Mouse (Mus musculus): ENCODE results near the gene Tmem179b. TPM values are rescaled to one million over a fixed set of nuclear protein-coding genes. Genes with fewer than 3 reads are reported as not detected.

Tmem179b gene
- polyA plus RNA-seq, 1 experiment from 2014 or later, result 25.9 TPM

DNA sequence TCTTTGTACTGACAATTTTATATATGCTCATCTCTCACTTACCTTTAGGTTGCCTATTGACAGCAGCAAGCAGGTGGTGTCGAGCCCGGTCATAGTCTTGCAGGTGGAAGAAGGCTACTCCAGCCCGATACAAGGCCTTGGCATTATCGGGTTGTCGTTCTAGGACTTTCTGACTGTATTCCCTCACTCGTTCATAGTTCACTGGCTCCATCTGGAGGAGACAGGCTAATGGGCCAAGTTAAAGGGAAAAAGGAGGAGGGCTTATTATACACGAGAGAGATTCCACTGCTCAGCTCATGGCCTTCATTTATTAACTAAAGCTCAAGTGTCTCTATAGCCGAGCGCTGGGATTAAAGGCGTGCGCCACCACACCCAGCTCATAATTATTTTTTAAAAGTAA, 41.5 kb upstream of the Tmem179b start:
- Histone ChIP-seq H3K36me3 (ENCODE audit: control insufficient read depth, insufficient read depth, low read length) (peaks cover 29% of the 10 kb centered on the region), H3K4me2 (ENCODE audit: low read depth, low read length) (0 out of 2 replicates have a peak overlapping the region, but pooled peaks have one; percentile 11), H3K27me3 (ENCODE audit: control insufficient read depth, insufficient read depth, low read length) (no peaks in the 10 kb centered on the region), H3K4me3 (ENCODE audit: low read depth, low read length) (no peak overlapping the region), H3K4me1 (ENCODE audit: control insufficient read depth, insufficient read depth, low read length) (peaks cover 29% of the 10 kb centered on the region), H3K9me3 (ENCODE audit: control insufficient read depth, low read length) (no peaks in the 10 kb centered on the region), H3K9ac (replicated peaks; ENCODE audit: low read depth, low read length) (no peak overlapping the region), H3K27ac (ENCODE audit: low read depth, low read length) (no peak overlapping the region)
- no peak for ATAC-seq (ENCODE audit: low read depth)
- 63% methylated on average over 11 of the region's 11 CpGs for WGBS

DNA sequence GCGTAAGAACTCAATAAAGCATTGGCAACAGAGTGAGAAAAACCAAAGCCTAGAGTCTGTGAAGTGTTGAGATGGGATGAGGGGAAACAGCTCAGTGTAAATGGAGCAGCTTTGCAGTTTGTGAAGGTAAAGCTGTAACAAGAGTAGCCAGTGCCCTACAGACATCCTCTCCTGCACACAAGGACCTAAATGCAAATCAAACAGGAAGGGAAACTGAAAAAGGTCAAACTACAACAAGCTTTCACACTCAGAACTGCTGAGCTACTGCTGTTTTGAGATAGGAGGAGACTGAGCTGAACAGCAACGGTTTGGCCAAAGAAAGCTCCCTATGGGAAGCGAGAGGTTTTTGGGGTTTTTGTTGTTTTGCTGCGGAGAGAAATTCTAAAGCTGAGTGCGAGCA, 32.5 kb upstream of the Tmem179b start:
- Histone ChIP-seq H3K4me3 (ENCODE audit: low read depth, low read length) (no peak overlapping the region), H3K9ac (replicated peaks; ENCODE audit: low read depth, low read length) (no peak overlapping the region), H3K27ac (ENCODE audit: low read depth, low read length) (no peak overlapping the region), H3K27me3 (ENCODE audit: control insufficient read depth, insufficient read depth, low read length) (no peaks in the 10 kb centered on the region), H3K9me3 (ENCODE audit: control insufficient read depth, low read length) (no peaks in the 10 kb centered on the region), H3K36me3 (ENCODE audit: control insufficient read depth, insufficient read depth, low read length) (peaks cover 24% of the 10 kb centered on the region; the same call in 1 of the 2 replicates), H3K4me1 (ENCODE audit: control insufficient read depth, insufficient read depth, low read length) (peaks cover 6% of the 10 kb centered on the region; the same call in 1 of the 2 replicates), H3K4me2 (ENCODE audit: low read depth, low read length) (no peak overlapping the region)
- no peak for ATAC-seq (ENCODE audit: low read depth)
- 98% methylated on average over 5 of the region's 5 CpGs for WGBS

DNA sequence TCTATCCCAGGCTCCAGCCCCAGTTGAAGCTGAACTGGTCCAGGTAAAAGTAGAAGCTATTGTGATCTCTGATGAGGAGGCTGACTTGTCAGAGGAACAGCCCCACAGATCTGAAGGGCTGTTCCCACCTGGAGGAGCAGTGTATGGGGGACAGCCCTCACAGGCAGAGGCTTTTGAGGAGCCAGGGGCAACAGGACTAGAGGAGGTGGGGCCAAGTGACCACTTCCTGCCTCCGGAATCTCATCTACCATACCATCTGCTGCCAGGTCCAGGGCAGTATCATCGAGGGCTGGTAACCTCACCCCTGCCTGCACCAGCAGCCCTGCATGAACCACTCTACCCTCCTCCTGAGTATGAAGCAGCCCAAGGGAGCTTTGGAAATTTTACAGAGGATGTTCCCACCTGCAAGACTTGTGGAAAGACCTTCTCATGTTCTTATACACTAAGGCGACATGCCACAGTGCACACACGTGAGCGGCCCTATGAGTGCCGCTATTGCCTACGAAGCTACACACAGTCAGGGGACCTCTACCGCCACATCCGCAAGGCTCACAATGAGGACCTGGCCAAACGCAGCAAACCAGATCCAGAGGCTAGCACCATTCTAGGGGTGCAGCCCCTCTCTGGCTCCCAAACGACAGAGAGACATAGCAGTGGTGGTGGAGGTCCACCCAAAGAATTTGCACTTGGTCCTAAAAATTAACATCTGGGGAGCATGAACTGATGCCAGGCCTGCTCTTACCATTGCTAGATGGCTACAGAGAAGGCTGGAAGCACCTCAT, 29.8 kb upstream of the Tmem179b start:
- WGBS, result 93% methylated on average over 11 of the region's 11 CpGs
- no peak for ATAC-seq (ENCODE audit: low read depth)
- no peaks in the 10 kb centered on the region for H3K27me3 ChIP-seq (ENCODE audit: control insufficient read depth, insufficient read depth, low read length)

DNA sequence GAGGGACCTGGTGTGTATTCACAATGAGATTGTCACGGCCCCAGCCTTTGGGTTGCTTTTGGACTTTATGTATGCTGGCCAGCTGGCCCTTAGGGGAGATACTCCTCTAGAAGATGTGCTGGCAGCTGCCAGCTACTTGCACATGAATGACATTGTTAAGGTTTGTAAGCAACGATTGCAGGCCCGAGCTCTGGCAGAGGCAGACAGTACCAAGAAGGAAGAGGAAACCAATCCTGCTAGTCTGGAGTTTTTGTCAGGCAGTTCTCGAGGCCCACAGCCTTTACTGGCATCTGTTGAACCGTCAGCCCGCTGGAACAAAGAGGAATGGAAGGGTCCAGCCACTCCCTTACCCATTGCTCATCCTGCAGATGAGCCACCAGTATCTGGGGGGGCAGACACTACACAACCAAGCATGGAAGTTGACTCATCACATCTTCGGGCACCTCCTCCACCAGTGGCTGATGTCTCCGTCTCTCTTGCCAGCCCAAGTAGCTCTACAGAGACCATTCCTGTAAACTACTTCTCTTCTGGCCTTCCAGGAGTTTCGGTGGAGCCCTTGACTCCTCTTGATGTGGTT, 29.0 kb upstream of the Tmem179b start:
- Histone ChIP-seq H3K4me1 (ENCODE audit: control insufficient read depth, insufficient read depth, low read length) (peaks cover 6% of the 10 kb centered on the region; the same call in 1 of the 2 replicates), H3K9ac (replicated peaks; ENCODE audit: low read depth, low read length) (no peak overlapping the region), H3K4me3 (ENCODE audit: low read depth, low read length) (no peak overlapping the region), H3K27ac (ENCODE audit: low read depth, low read length) (peak overlapping the region; percentile 77), H3K27me3 (ENCODE audit: control insufficient read depth, insufficient read depth, low read length) (no peaks in the 10 kb centered on the region), H3K4me2 (ENCODE audit: low read depth, low read length) (peak overlapping the region; percentile 86), H3K9me3 (ENCODE audit: control insufficient read depth, low read length) (no peaks in the 10 kb centered on the region), H3K36me3 (ENCODE audit: control insufficient read depth, insufficient read depth, low read length) (peaks cover 11% of the 10 kb centered on the region; the same call in 1 of the 2 replicates)
- no peak for ATAC-seq (ENCODE audit: low read depth)
- WGBS, result 89% methylated on average over 9 of the region's 9 CpGs

More for the DNA sequence above, 29.8 kb upstream of the Tmem179b start:
- Histone ChIP-seq H3K4me2 (ENCODE audit: low read depth, low read length) (no peak overlapping the region), H3K36me3 (ENCODE audit: control insufficient read depth, insufficient read depth, low read length) (peaks cover 11% of the 10 kb centered on the region; the same call in 1 of the 2 replicates), H3K9ac (replicated peaks; ENCODE audit: low read depth, low read length) (no peak overlapping the region), H3K4me3 (ENCODE audit: low read depth, low read length) (no peak overlapping the region), H3K9me3 (ENCODE audit: control insufficient read depth, low read length) (no peaks in the 10 kb centered on the region), H3K4me1 (ENCODE audit: control insufficient read depth, insufficient read depth, low read length) (peaks cover 6% of the 10 kb centered on the region; the same call in 1 of the 2 replicates), H3K27ac (ENCODE audit: low read depth, low read length) (no peak overlapping the region)

DNA sequence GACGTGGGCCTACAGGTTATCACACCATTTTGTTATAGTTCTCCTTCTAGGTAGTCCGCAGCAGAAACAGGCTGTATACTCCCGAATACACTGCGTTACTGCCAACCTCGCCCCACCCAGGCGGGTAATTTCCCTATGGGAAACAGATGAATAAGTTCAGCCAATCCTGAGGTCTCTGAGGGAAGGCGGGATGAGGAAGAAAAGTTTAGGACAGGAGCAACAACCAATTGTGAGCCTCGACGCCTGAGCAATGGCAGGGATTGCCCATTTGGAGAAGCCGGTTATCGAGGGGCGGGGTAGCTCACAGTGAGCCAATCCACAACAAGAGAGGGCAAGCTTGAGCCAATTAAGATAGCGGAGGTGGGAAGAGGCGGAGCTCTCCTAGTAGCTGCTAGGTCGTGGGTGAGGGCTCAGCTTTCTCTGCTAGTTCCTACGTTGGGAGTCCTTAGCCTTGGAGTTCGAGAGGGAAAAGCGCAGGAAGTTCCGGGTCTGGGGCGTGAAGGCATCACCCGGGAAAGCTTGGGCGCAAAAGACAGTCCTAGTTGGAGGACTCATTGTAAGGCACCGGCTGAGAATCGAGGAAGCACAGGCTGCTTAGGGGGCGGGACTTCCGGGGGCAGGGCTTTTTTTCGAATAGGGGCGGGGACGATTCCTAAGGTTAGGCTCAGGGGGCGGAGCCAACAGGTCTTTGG, 28.0 kb upstream of the Tmem179b start, which contains the start of gene Zbtb3:
Gene Zbtb3, plus strand, starts transcription at position 426 of the 692 bp plus-strand sequence.
- Histone ChIP-seq H3K9me3 (ENCODE audit: control insufficient read depth, low read length) (no peaks in the 10 kb centered on the region), H3K4me3 (ENCODE audit: low read depth, low read length) (peak within 1 kb of the TSS; percentile 58), H3K9ac (replicated peaks; ENCODE audit: low read depth, low read length) (peak within 1 kb of the TSS; percentile 67), H3K4me1 (ENCODE audit: control insufficient read depth, insufficient read depth, low read length) (peaks cover 12% of the 10 kb centered on the region; the same call in 1 of the 2 replicates), H3K27ac (ENCODE audit: low read depth, low read length) (peak within 1 kb of the TSS; percentile 77), H3K4me2 (ENCODE audit: low read depth, low read length) (peak within 1 kb of the TSS; percentile 86), H3K27me3 (ENCODE audit: control insufficient read depth, insufficient read depth, low read length) (no peaks in the 10 kb centered on the region), H3K36me3 (ENCODE audit: control insufficient read depth, insufficient read depth, low read length) (peaks cover 10% of the 10 kb centered on the region; the same call in 1 of the 2 replicates)
- ATAC-seq (ENCODE audit: low read depth), result peak; percentile 97
- WGBS, result under 1% methylated on average over 30 of the region's 30 CpGs

DNA sequence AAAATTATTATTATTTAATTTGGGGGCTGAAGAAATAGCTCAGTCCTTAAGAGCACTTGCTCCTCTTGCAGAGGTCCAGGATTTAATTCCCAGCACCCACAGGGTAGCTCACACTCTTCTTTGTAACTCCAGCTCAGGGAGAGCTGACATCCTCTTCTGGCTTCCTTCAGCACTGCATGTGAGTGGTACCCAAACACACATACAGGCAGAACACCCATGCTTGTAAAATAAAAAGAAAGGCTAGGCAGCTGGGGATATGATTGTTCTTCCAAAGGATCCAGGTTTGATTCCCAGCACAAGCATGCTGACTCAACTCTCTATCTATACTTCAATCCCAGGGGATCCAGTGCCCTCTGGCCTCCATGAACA, 24.7 kb upstream of the Tmem179b start:
- H3K4me1 ChIP-seq (ENCODE audit: control insufficient read depth, insufficient read depth, low read length), result peaks cover 15% of the 10 kb centered on the region; the same call in 1 of the 2 replicates
- no peak overlapping the region; the same call in 1 of the 2 replicates for H3K9ac ChIP-seq (replicated peaks; ENCODE audit: low read depth, low read length)
- ATAC-seq (ENCODE audit: low read depth), result no peak
- no peak overlapping the region for H3K27ac ChIP-seq (ENCODE audit: low read depth, low read length)
- no peak overlapping the region for H3K4me3 ChIP-seq (ENCODE audit: low read depth, low read length)
- no peaks in the 10 kb centered on the region for H3K27me3 ChIP-seq (ENCODE audit: control insufficient read depth, insufficient read depth, low read length)
- peak overlapping the region; percentile 95; the same call in 1 of the 2 replicates for H3K4me2 ChIP-seq (ENCODE audit: low read depth, low read length)
- peaks cover 7% of the 10 kb centered on the region for H3K36me3 ChIP-seq (ENCODE audit: control insufficient read depth, insufficient read depth, low read length)
- H3K9me3 ChIP-seq (ENCODE audit: control insufficient read depth, low read length), result no peaks in the 10 kb centered on the region

DNA sequence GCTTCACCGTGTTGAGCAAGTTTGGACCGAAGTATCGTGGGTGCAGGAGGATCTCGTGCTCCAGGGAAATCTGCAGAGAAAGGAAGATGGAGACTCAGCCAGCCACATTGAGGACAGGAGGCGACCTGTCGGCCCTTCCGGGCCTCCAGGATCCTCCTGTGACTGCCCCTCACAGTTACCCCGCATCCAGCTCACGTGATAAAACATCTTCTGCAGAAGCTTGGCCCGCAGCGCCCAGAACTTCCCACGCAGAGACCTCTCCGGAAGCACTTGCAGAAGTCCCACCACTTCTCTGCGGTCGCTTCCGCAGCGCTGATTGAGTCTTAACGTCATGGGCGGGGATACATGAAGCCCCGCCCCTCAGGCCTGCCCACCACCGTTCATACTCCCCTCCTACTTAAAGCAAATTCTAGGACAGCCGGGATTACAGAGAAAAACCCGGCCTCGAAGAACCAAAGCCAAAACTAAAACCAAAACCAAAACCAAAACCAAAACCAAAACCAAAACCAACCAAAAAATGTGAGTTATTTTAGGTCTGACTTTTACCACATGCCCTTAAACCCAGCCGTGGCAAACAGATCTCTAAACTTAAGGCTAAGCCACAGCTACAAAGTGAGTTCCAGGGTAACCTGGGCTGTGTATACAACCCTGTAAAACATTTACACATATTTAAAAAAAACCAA, 24.1 kb upstream of the Tmem179b start, which contains the start of gene Polr2g:
Gene Polr2g, minus strand, starts transcription at position 314 of the 683 bp plus-strand sequence.
- 1% methylated on average over 25 of the region's 25 CpGs for WGBS
- ATAC-seq (ENCODE audit: low read depth), result peak; percentile 71

DNA sequence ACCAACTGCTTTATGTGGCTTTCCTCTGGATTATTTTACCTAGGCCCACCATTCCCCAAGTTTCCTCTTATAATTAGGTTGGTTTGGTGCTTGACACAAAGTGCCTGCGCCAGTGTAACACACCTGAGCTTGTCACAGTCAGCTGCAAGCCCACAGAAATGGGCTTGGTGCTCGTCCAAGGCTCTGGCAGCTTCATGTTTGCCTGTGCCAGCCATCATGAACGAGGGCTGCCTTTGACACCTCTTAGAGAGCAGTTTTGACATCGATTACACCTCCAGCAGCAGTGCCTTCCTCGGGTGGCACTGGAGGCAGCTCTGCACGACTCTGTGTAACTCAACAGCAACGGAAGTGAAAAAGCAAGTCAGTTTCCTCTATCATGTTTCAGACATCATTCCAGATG, 15.9 kb upstream of the Tmem179b start:
- Histone ChIP-seq H3K36me3 (ENCODE audit: control insufficient read depth, insufficient read depth, low read length) (peaks cover 16% of the 10 kb centered on the region), H3K4me1 (ENCODE audit: control insufficient read depth, insufficient read depth, low read length) (peaks cover 10% of the 10 kb centered on the region; the same call in 1 of the 2 replicates), H3K9me3 (ENCODE audit: control insufficient read depth, low read length) (no peaks in the 10 kb centered on the region), H3K4me2 (ENCODE audit: low read depth, low read length) (no peak overlapping the region), H3K27ac (ENCODE audit: low read depth, low read length) (no peak overlapping the region), H3K4me3 (ENCODE audit: low read depth, low read length) (no peak overlapping the region), H3K9ac (replicated peaks; ENCODE audit: low read depth, low read length) (no peak overlapping the region), H3K27me3 (ENCODE audit: control insufficient read depth, insufficient read depth, low read length) (no peaks in the 10 kb centered on the region)
- WGBS, result 86% methylated on average over 7 of the region's 7 CpGs
- no peak for ATAC-seq (ENCODE audit: low read depth)

More for the DNA sequence above, 24.1 kb upstream of the Tmem179b start, which contains the start of gene Polr2g:
- peak within 1 kb of the TSS; percentile 95 for H3K4me2 ChIP-seq (ENCODE audit: low read depth, low read length)
- H3K4me3 ChIP-seq (ENCODE audit: low read depth, low read length), result peak within 1 kb of the TSS; percentile 77
- peak within 1 kb of the TSS; percentile 63 for H3K9ac ChIP-seq (replicated peaks; ENCODE audit: low read depth, low read length)
- H3K36me3 ChIP-seq (ENCODE audit: control insufficient read depth, insufficient read depth, low read length), result peaks cover 12% of the 10 kb centered on the region
- H3K9me3 ChIP-seq (ENCODE audit: control insufficient read depth, low read length), result no peaks in the 10 kb centered on the region
- no peak within 1 kb of the TSS for H3K27ac ChIP-seq (ENCODE audit: low read depth, low read length)
- H3K4me1 ChIP-seq (ENCODE audit: control insufficient read depth, insufficient read depth, low read length), result peaks cover 15% of the 10 kb centered on the region; the same call in 1 of the 2 replicates
- H3K27me3 ChIP-seq (ENCODE audit: control insufficient read depth, insufficient read depth, low read length), result no peaks in the 10 kb centered on the region

All from neural tube, embryonic 14.5 days (tissue).